Mouse (Mus musculus): ENCODE measurements around the gene Trpv2.

The Trpv2 gene

GRCm38 (mm10) chr11:62573959-62574702 is at the start of gene Trpv2:
TSS of gene Trpv2 (plus strand) at chr11:62574486.
- DNase-seq: no peak

GRCm38 (mm10) chr11:62537089-62537488 is 37.2 kb upstream of the Trpv2 start:
- DNase-seq: no peak

GRCm38 (mm10) chr11:62537590-62537989 is 36.7 kb upstream of the Trpv2 start:
- no peak for DNase-seq

GRCm38 (mm10) chr11:62538321-62539088 is 35.8 kb upstream of the Trpv2 start:
- DNase-seq: peak; percentile 61

- peak; percentile 83 for DNase-seq
Measured at GRCm38 (mm10) chr11:62539089-62539890, 35.0 kb upstream of the Trpv2 start, which contains the start of gene Cenpv. TSS of gene Cenpv (minus strand) at chr11:62539261.

GRCm38 (mm10) chr11:62540167-62540566 is 34.1 kb upstream of the Trpv2 start:
- no peak for DNase-seq

- no peak for DNase-seq
Measured at GRCm38 (mm10) chr11:62540969-62541368, 33.3 kb upstream of the Trpv2 start.

GRCm38 (mm10) chr11:62541581-62541980 is 32.7 kb upstream of the Trpv2 start:
- DNase-seq: no peak

- no peak for DNase-seq
Measured at GRCm38 (mm10) chr11:62543991-62544390, 30.3 kb upstream of the Trpv2 start.

GRCm38 (mm10) chr11:62549782-62550181 is 24.5 kb upstream of the Trpv2 start:
- peak; percentile 41 for DNase-seq

GRCm38 (mm10) chr11:62550227-62550685 is 24.0 kb upstream of the Trpv2 start:
- peak; percentile 25 for DNase-seq

GRCm38 (mm10) chr11:62550727-62551225 is 23.5 kb upstream of the Trpv2 start, which contains the start of gene Ubb:
TSS of gene Ubb (plus strand) at chr11:62551171.
- peak; percentile 100 for DNase-seq

GRCm38 (mm10) chr11:62551226-62552119 is 22.8 kb upstream of the Trpv2 start:
- DNase-seq: peak; percentile 95

- DNase-seq: no peak
Measured at GRCm38 (mm10) chr11:62553186-62553585, 21.1 kb upstream of the Trpv2 start.

- no peak for DNase-seq
Measured at GRCm38 (mm10) chr11:62553633-62554032, 20.7 kb upstream of the Trpv2 start.

GRCm38 (mm10) chr11:62554163-62554855 is 20.0 kb upstream of the Trpv2 start:
- DNase-seq: no peak

- DNase-seq: no peak
Measured at GRCm38 (mm10) chr11:62554934-62555517, 19.3 kb upstream of the Trpv2 start.

GRCm38 (mm10) chr11:62555896-62556412 is 18.3 kb upstream of the Trpv2 start:
- no peak for DNase-seq

- DNase-seq: no peak
Measured at GRCm38 (mm10) chr11:62557205-62557604, 17.1 kb upstream of the Trpv2 start.

- DNase-seq: no peak
Measured at GRCm38 (mm10) chr11:62558152-62558551, 16.1 kb upstream of the Trpv2 start.

All from right cerebral cortex, postnatal 4 days (tissue).